Mouse (Mus musculus) left cerebral cortex, postnatal 25 days (tissue): ENCODE data around the gene Gm21904. TPM values are rescaled to one million over a fixed set of nuclear protein-coding genes. Genes with fewer than 3 reads are reported as not detected.
"Not testable (repeated sequence)": the region's sequence is repeated elsewhere in the genome, so short reads cannot be mapped to it uniquely, and the experiment has no call there.

Experiments used
- DNase-seq, 2 experiments: peaks; one replicate each; pipeline ENCODE4 v3.0.0; 2022; ENCODE audit warnings: low spot score in 2 of 2, mixed read lengths in 1 of 2
- intact Hi-C: fragments of 180-260 bp; cut with DNase I; formaldehyde crosslinking; loops from one replicate; pipeline ENCODE4 v1.15.1; 2025
- total RNA-seq, 2 experiments: library from RNA; stranded (reverse); gene quantifications; 2 replicates each; pipeline ENCODE4 v1.2.3; 2021

The Gm21904 gene
- total RNA-seq = not detected

DNA sequence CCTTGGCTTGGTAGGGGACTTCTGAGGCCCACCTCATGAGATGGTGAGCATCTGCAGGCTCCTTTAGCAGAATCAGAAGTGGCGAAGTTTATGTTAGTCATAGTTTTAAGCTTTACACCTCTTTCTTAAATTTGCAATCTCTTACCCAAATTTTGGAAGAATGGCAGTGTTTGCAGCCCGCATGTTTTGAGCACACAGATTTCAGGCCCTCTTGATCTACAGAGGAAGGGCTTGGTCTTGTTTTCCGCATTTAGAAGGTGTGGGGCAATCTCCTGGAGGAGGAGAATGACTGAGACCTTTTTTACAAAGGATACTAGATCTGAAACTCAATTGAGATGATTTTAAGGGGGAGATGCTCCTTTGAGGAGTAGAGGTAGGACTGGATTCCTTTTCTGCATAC is at the start of gene Gm21904:
Gene Gm21904 (minus strand): TSS at position 101 of the 400 bp plus-strand sequence.
- not testable (repeated sequence) for DNase-seq

GRCm38 (mm10) chrY:17874441-17874840 is 28.4 kb upstream of the Gm21904 start, which contains the start of the genes Gm20772 and Gm20831:
TSS of gene Gm20772 (plus strand) at chrY:17874741.
TSS of gene Gm20831 (plus strand) at chrY:17874741.
- DNase-seq, intact Hi-C loops: not testable (repeated sequence)

More for the DNA sequence above, at the start of gene Gm21904:
- intact Hi-C loops = not testable (repeated sequence)

Other genes starting within 250 kb of the Gm21904 start
- not detected for gene Gm20772, start 28.5 kb upstream of the Gm21904 start, total RNA-seq
- not detected for gene Gm20831, start 28.5 kb upstream of the Gm21904 start, total RNA-seq
- not detected for gene Srsy, start 91.1 kb upstream of the Gm21904 start, total RNA-seq
- gene Gm21764, start 215.5 kb upstream of the Gm21904 start, total RNA-seq = not detected
- gene Ssty1, start 242.8 kb upstream of the Gm21904 start, total RNA-seq = not detected